Mouse (Mus musculus) myocyte (in vitro differentiated cells): ENCODE measurements around the gene Snrnp40.

ENCODE experiments used
- MYOD1 ChIP-seq, 3 experiments: IDR thresholded peaks; one replicate each; pipeline ENCODE4 v1.6.1; 2011; ENCODE audit warnings: control low read depth in 2 of 3, low read depth in 2 of 3, mild to moderate bottlenecking in 2 of 3, moderate library complexity in 1 of 3; ENCODE audit not compliant: insufficient read length in 2 of 3, control insufficient read depth in 1 of 3
- USF1 ChIP-seq: IDR thresholded peaks from one replicate; pipeline ENCODE4 v1.6.1; 2011; ENCODE audit warnings: low read depth, mild to moderate bottlenecking, control low read depth, moderate library complexity

DNA sequence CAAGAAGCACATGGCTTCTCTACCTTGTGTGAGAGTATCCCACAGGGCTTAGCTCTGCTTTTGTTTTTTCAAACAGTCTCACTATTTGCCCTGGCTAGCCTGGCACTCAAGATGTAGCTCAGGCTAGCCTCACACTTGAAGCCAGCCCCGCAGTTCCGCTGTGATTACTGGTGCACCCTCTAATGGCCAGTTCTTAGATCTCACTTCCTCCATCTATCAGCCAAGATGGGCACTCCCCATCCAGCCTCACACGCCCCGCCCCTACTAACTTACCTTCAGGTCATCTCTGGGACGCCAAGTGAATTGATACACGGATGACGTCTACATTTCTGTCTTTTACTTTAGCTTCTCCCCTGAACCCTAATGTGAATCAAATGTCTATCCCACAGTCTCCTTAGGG, 40.4 kb upstream of the Snrnp40 start:
- no peak for TF ChIP-seq USF1
- no peak for TF ChIP-seq MYOD1 (IDR thresholded peaks at IDR 0.05; ENCODE audit: control insufficient read depth in 1 of 3, insufficient read length in 2 of 3, low read depth in 2 of 3)
